Mouse (Mus musculus): ENCODE data around the gene Lrrc25. TPM values are rescaled to one million over a fixed set of nuclear protein-coding genes. Genes with fewer than 3 reads are reported as not detected.

Lrrc25 gene
- polyA plus RNA-seq, 1 experiment from 2014 or later, result 1.9 TPM

GRCm38 (mm10) chr8:70610796-70611771 lies 4.9 kb upstream of the Lrrc25 start:
- Histone ChIP-seq H3K4me1 (replicated peaks) (peaks cover 57% of the 10 kb centered on the region), H3K9me3 (no peaks in the 10 kb centered on the region), H3K9ac (peak overlapping the region; percentile 68), H3K36me3 (no peaks in the 10 kb centered on the region), H3K27ac (peak overlapping the region; percentile 50; the same call in 1 of the 2 replicates), H3K27me3 (0 out of 2 replicates have a peak, but pooled peaks cover 2% of the 10 kb centered on the region), H3K4me3 (peak overlapping the region; percentile 40), H3K4me2 (peak overlapping the region; percentile 79)
- ATAC-seq (ENCODE audit: low FRiP score), result 0 out of 2 replicates have a peak, but pooled peaks have one; percentile 8
- WGBS, result under 1% methylated on average over 54 of the region's 54 CpGs

- no peak for ATAC-seq (ENCODE audit: low FRiP score)
- 0% methylated on average over 6 of the region's 6 CpGs for WGBS
- Histone ChIP-seq H3K36me3 (no peaks in the 10 kb centered on the region), H3K27me3 (0 out of 2 replicates have a peak, but pooled peaks cover 2% of the 10 kb centered on the region), H3K4me1 (replicated peaks) (peaks cover 49% of the 10 kb centered on the region), H3K4me3 (peak overlapping the region; percentile 40), H3K4me2 (peak overlapping the region; percentile 79), H3K9ac (peak overlapping the region; percentile 68), H3K27ac (peak overlapping the region; percentile 50; the same call in 1 of the 2 replicates), H3K9me3 (no peaks in the 10 kb centered on the region)
Observed at GRCm38 (mm10) chr8:70611849-70612248, 4.1 kb upstream of the Lrrc25 start.

- ATAC-seq (ENCODE audit: low FRiP score), result no peak
- Histone ChIP-seq H3K27me3 (0 out of 2 replicates have a peak, but pooled peaks cover 2% of the 10 kb centered on the region), H3K4me2 (no peak overlapping the region), H3K9me3 (no peaks in the 10 kb centered on the region), H3K4me1 (replicated peaks) (peaks cover 33% of the 10 kb centered on the region), H3K4me3 (no peak overlapping the region), H3K9ac (no peak overlapping the region), H3K36me3 (no peaks in the 10 kb centered on the region), H3K27ac (no peak overlapping the region)
- WGBS, result 26% methylated on average over 1 of the region's 1 CpGs
Observed at GRCm38 (mm10) chr8:70613763-70614162, 2.2 kb upstream of the Lrrc25 start.

GRCm38 (mm10) chr8:70614469-70614868 lies 1.5 kb upstream of the Lrrc25 start:
- Histone ChIP-seq H3K4me3 (no peak overlapping the region), H3K9ac (0 out of 2 replicates have a peak overlapping the region, but pooled peaks have one; percentile 24), H3K27me3 (0 out of 2 replicates have a peak, but pooled peaks cover 2% of the 10 kb centered on the region), H3K27ac (no peak overlapping the region), H3K9me3 (no peaks in the 10 kb centered on the region), H3K4me1 (replicated peaks) (peaks cover 26% of the 10 kb centered on the region), H3K4me2 (no peak overlapping the region), H3K36me3 (no peaks in the 10 kb centered on the region)
- no peak for ATAC-seq (ENCODE audit: low FRiP score)
- WGBS, result 77% methylated on average over 5 of the region's 5 CpGs

GRCm38 (mm10) chr8:70615281-70615680 lies 674 bp upstream of the Lrrc25 start:
- Histone ChIP-seq H3K27ac (no peak overlapping the region), H3K9me3 (no peaks in the 10 kb centered on the region), H3K4me1 (replicated peaks) (peaks cover 18% of the 10 kb centered on the region), H3K4me3 (no peak overlapping the region), H3K9ac (no peak overlapping the region), H3K36me3 (no peaks in the 10 kb centered on the region), H3K27me3 (peaks cover 4% of the 10 kb centered on the region), H3K4me2 (no peak overlapping the region)
- ATAC-seq (ENCODE audit: low FRiP score), result no peak
- WGBS, result 92% methylated on average over 8 of the region's 8 CpGs

- Histone ChIP-seq H3K4me3 (no peak overlapping the region), H3K4me1 (replicated peaks) (peaks cover 5% of the 10 kb centered on the region), H3K27ac (no peak overlapping the region), H3K4me2 (no peak overlapping the region), H3K36me3 (no peaks in the 10 kb centered on the region), H3K9me3 (no peaks in the 10 kb centered on the region), H3K27me3 (peaks cover 14% of the 10 kb centered on the region), H3K9ac (no peak overlapping the region)
- no peak for ATAC-seq (ENCODE audit: low FRiP score)
- 57% methylated on average over 11 of the region's 11 CpGs for WGBS
Observed at GRCm38 (mm10) chr8:70616645-70617044, 690 bp downstream of the Lrrc25 start.

GRCm38 (mm10) chr8:70617985-70618384 lies 2.0 kb downstream of the Lrrc25 start:
- H3K4me1 ChIP-seq (replicated peaks), result no peaks in the 10 kb centered on the region; the same call in none of the 2 replicates
- H3K27me3 ChIP-seq, result peaks cover 28% of the 10 kb centered on the region
- no peak overlapping the region for H3K4me3 ChIP-seq
- no peak for ATAC-seq (ENCODE audit: low FRiP score)
- H3K4me2 ChIP-seq, result no peak overlapping the region
- no peaks in the 10 kb centered on the region for H3K36me3 ChIP-seq
- 88% methylated on average over 11 of the region's 11 CpGs for WGBS
- no peaks in the 10 kb centered on the region for H3K9me3 ChIP-seq
- H3K9ac ChIP-seq, result no peak overlapping the region
- H3K27ac ChIP-seq, result no peak overlapping the region

GRCm38 (mm10) chr8:70618888-70619334 lies 3.0 kb downstream of the Lrrc25 start:
- no peaks in the 10 kb centered on the region; the same call in none of the 2 replicates for H3K4me1 ChIP-seq (replicated peaks)
- ATAC-seq (ENCODE audit: low FRiP score), result no peak
- H3K4me3 ChIP-seq, result no peak overlapping the region
- H3K27ac ChIP-seq, result no peak overlapping the region
- H3K4me2 ChIP-seq, result no peak overlapping the region
- H3K9me3 ChIP-seq, result no peaks in the 10 kb centered on the region
- 39% methylated on average over 9 of the region's 9 CpGs for WGBS
- no peak overlapping the region for H3K9ac ChIP-seq
- H3K27me3 ChIP-seq, result peaks cover 29% of the 10 kb centered on the region
- no peaks in the 10 kb centered on the region for H3K36me3 ChIP-seq

- Histone ChIP-seq H3K27ac (no peak overlapping the region), H3K36me3 (no peaks in the 10 kb centered on the region), H3K4me2 (no peak overlapping the region), H3K4me1 (replicated peaks) (no peaks in the 10 kb centered on the region; the same call in none of the 2 replicates), H3K4me3 (no peak overlapping the region), H3K9ac (no peak overlapping the region), H3K9me3 (no peaks in the 10 kb centered on the region), H3K27me3 (peaks cover 29% of the 10 kb centered on the region)
- ATAC-seq (ENCODE audit: low FRiP score), result no peak
- WGBS, result 59% methylated on average over 3 of the region's 3 CpGs
Observed at GRCm38 (mm10) chr8:70622220-70622619, 6.3 kb downstream of the Lrrc25 start.

- no peak for ATAC-seq (ENCODE audit: low FRiP score)
- Histone ChIP-seq H3K9me3 (no peaks in the 10 kb centered on the region), H3K36me3 (no peaks in the 10 kb centered on the region), H3K4me1 (replicated peaks) (peaks cover 11% of the 10 kb centered on the region), H3K4me3 (no peak overlapping the region), H3K9ac (no peak overlapping the region), H3K27me3 (peaks cover 29% of the 10 kb centered on the region), H3K27ac (no peak overlapping the region), H3K4me2 (no peak overlapping the region)
- 19% methylated on average over 5 of the region's 5 CpGs for WGBS
Observed at GRCm38 (mm10) chr8:70625104-70625503, 9.1 kb downstream of the Lrrc25 start.

- no peaks in the 10 kb centered on the region for H3K9me3 ChIP-seq
- peaks cover 20% of the 10 kb centered on the region for H3K4me1 ChIP-seq (replicated peaks)
- peaks cover 26% of the 10 kb centered on the region for H3K27me3 ChIP-seq
- no peak overlapping the region for H3K27ac ChIP-seq
- H3K4me3 ChIP-seq, result no peak overlapping the region
- H3K4me2 ChIP-seq, result no peak overlapping the region
- no peak overlapping the region for H3K9ac ChIP-seq
- WGBS, result 91% methylated on average over 5 of the region's 5 CpGs
- no peak for ATAC-seq (ENCODE audit: low FRiP score)
- no peaks in the 10 kb centered on the region for H3K36me3 ChIP-seq
Observed at GRCm38 (mm10) chr8:70627041-70627440, 11.1 kb downstream of the Lrrc25 start.

GRCm38 (mm10) chr8:70628986-70629490 lies 13.1 kb downstream of the Lrrc25 start:
- H3K27me3 ChIP-seq, result peaks cover 27% of the 10 kb centered on the region
- H3K27ac ChIP-seq, result peak overlapping the region; percentile 76
- 0 out of 2 replicates have a peak, but pooled peaks have one; percentile 0 for ATAC-seq (ENCODE audit: low FRiP score)
- no peaks in the 10 kb centered on the region for H3K36me3 ChIP-seq
- H3K4me1 ChIP-seq (replicated peaks), result peaks cover 20% of the 10 kb centered on the region
- 57% methylated on average over 7 of the region's 7 CpGs for WGBS
- H3K4me2 ChIP-seq, result peak overlapping the region; percentile 62
- no peaks in the 10 kb centered on the region for H3K9me3 ChIP-seq
- peak overlapping the region; percentile 75 for H3K9ac ChIP-seq
- peak overlapping the region; percentile 46 for H3K4me3 ChIP-seq

All from hindbrain, embryonic 13.5 days (tissue).